Mouse (Mus musculus) limb, embryonic 11.5 days (tissue): ENCODE data around the gene Armh3. TPM values are rescaled to one million over a fixed set of nuclear protein-coding genes. Genes with fewer than 3 reads are reported as not detected.

Experiments used
- ATAC-seq: fragments of 200-750 bp; cut with Nextera tagmentation; 2 replicates; pipeline ENCODE4 v1.8.0; 2017; ENCODE audit warnings: low read depth; ENCODE audit not compliant: insufficient number of reproducible peaks, low FRiP score, low TSS enrichment
- DNase-seq: peaks from one replicate; pipeline ENCODE4 v3.0.0-alpha.2; 2015; ENCODE audit warnings: low spot score
- H3K27ac ChIP-seq: fragments of 300-500 bp; sonication (generic); replicated peaks from 2 replicates; pipeline ENCODE4 v1.5.1; 2014; ENCODE audit warnings: low read depth, mild to moderate bottlenecking, low read length
- H3K27me3 ChIP-seq: fragments of 300-500 bp; sonication (generic); 2 replicates; pipeline ENCODE4 v1.6.1; 2014; ENCODE audit warnings: mild to moderate bottlenecking, low read length, mixed read lengths; ENCODE audit not compliant: control insufficient read depth, insufficient read depth
- H3K36me3 ChIP-seq: fragments of 300-500 bp; sonication (generic); 2 replicates; pipeline ENCODE4 v1.6.1; 2014; ENCODE audit warnings: mild to moderate bottlenecking, low read length, moderate library complexity, mixed read lengths; ENCODE audit not compliant: control insufficient read depth, insufficient read depth
- H3K4me1 ChIP-seq: fragments of 300-500 bp; sonication (generic); 2 replicates; pipeline ENCODE4 v1.6.1; 2014; ENCODE audit warnings: low read length, mixed read lengths; ENCODE audit not compliant: control insufficient read depth, insufficient read depth
- H3K4me2 ChIP-seq: fragments of 300-500 bp; sonication (generic); 2 replicates; pipeline ENCODE4 v1.6.1; 2014; ENCODE audit warnings: low read depth, mild to moderate bottlenecking, moderate library complexity; ENCODE audit not compliant: severe bottlenecking
- H3K4me3 ChIP-seq: fragments of 300-500 bp; sonication (generic); 2 replicates; pipeline ENCODE4 v1.5.1; 2014; ENCODE audit warnings: low read depth, low read length
- H3K9ac ChIP-seq: fragments of 300-500 bp; sonication (generic); 2 replicates; pipeline ENCODE4 v1.6.1; 2014; ENCODE audit warnings: mild to moderate bottlenecking, low read length
- H3K9me3 ChIP-seq: fragments of 300-500 bp; sonication (generic); 2 replicates; pipeline ENCODE4 v1.6.1; 2016; ENCODE audit warnings: low read length; ENCODE audit not compliant: control insufficient read depth
- WGBS: fragments of 180-500 bp; shearing (Covaris S2); extraction: QIAGEN DNeasy Blood & Tissue Kit; methylation state at CpG from one replicate; pipeline ENCODE4 v1.1.7; 2014; 5-methylcytosine and 5-hydroxymethylcytosine counted together
- polyA plus RNA-seq: library from polyadenylated mRNA; unstranded; fragments of >200 nt; fragmentation: Nextera tagmentation; extraction: Ambion mirVana; gene quantifications from 2 replicates; pipeline ENCODE4 v1.2.1, GENCODE M21; 2014

The Armh3 gene
- polyA plus RNA-seq, 1 experiment from 2014 or later, result 15.0 TPM

DNA sequence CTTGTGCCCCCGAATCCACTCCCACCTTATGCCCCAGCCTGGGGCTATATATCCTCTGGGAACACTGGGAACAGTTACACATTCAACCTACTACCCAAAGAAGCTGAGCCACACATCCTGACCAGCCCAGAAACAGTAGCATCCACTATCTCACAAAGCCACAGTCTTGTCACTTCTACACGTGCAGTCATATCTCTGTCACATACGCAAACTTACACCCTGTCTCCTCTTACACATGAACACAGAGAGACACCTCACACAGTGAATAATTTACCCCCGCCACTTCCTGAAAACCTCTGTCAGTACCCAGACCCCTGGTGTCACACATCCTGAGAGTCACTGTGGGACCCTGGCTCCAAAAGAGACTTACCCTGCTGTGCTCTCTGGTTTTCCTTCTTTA is 195.6 kb downstream of the Armh3 start:
- H3K4me3 ChIP-seq, result no peak overlapping the region
- H3K4me1 ChIP-seq, result no peaks in the 10 kb centered on the region
- no peak overlapping the region for H3K9ac ChIP-seq
- no peak overlapping the region for H3K27ac ChIP-seq
- ATAC-seq, result no peak
- H3K36me3 ChIP-seq, result no peaks in the 10 kb centered on the region
- H3K27me3 ChIP-seq, result no peaks in the 10 kb centered on the region
- DNase-seq, result no peak
- 74% methylated on average over 4 of the region's 4 CpGs for WGBS
- no peaks in the 10 kb centered on the region for H3K9me3 ChIP-seq
- H3K4me2 ChIP-seq, result no peak overlapping the region

GRCm38 (mm10) chr19:45796879-45797278 is 201.4 kb downstream of the Armh3 start:
- Histone ChIP-seq H3K27ac (no peak overlapping the region), H3K9ac (no peak overlapping the region), H3K27me3 (no peaks in the 10 kb centered on the region), H3K4me1 (peaks cover 8% of the 10 kb centered on the region; the same call in 1 of the 2 replicates), H3K9me3 (no peaks in the 10 kb centered on the region), H3K4me2 (no peak overlapping the region), H3K4me3 (no peak overlapping the region), H3K36me3 (no peaks in the 10 kb centered on the region)
- DNase-seq (no peak), ATAC-seq (no peak)
- WGBS, result 74% methylated on average over 15 of the region's 15 CpGs

DNA sequence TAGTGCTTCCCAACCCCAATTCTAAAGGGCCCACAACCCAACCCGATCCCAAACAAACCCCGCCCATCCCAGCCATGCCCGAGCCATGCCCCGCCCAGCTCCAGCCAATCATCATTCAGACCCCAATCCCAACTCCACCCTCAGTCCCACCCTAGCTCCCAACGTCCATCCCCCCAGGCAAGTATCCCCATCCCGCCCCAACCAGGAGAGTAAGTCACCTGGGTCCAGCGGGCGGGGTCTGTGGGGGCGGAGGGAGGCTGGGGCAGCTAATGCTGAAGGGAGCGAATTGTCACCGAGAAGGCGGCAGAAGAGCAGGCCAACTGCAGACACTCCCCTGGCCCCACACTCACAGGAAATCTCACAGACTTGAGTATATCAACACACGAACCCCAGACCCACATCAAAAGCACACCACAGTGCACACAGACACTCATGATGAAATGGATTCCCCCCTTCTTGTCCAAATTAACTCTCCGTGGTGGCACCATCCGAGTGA is 202.2 kb downstream of the Armh3 start:
- peaks cover 8% of the 10 kb centered on the region; the same call in 1 of the 2 replicates for H3K4me1 ChIP-seq
- 0 out of 2 replicates have a peak overlapping the region, but pooled peaks have one; percentile 8 for H3K4me3 ChIP-seq
- H3K9ac ChIP-seq, result no peak overlapping the region
- no peaks in the 10 kb centered on the region for H3K36me3 ChIP-seq
- no peak for ATAC-seq
- no peaks in the 10 kb centered on the region for H3K27me3 ChIP-seq
- H3K4me2 ChIP-seq, result peak overlapping the region; percentile 43
- 9% methylated on average over 14 of the region's 15 CpGs for WGBS
- peak; percentile 73 for DNase-seq
- no peaks in the 10 kb centered on the region for H3K9me3 ChIP-seq
- no peak overlapping the region for H3K27ac ChIP-seq

DNA sequence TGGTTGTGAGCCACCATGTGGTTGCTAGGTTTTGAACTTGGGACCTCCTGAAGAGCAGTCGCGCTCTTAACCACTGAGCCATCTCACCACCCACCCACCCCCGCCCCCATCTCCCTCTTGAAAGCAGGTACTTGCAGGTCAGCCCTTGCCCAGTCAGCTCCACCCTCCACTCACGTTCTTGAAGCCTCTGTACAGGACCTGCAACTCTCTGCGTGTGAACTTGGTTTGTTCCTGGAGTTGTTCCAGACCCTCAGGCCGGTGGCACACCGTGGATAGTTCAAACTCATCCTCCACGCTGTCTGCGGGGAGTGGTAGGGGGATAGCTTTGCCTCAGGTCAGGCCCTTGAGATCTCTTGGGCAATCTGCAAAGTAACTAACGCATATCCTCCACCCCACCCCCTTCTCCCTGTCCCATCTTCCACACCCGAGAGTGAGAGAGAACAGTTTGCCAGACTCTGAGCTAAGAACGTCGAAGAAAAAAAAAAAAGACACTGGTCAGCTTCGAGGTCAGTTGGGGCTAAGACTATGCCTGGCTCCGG is 202.8 kb downstream of the Armh3 start:
- peak overlapping the region; percentile 43 for H3K4me2 ChIP-seq
- no peaks in the 10 kb centered on the region for H3K36me3 ChIP-seq
- DNase-seq (no peak), ATAC-seq (no peak)
- WGBS, result 27% methylated on average over 15 of the region's 15 CpGs
- no peaks in the 10 kb centered on the region for H3K9me3 ChIP-seq
- H3K9ac ChIP-seq, result no peak overlapping the region
- H3K27me3 ChIP-seq, result no peaks in the 10 kb centered on the region
- H3K4me1 ChIP-seq, result peaks cover 8% of the 10 kb centered on the region; the same call in 1 of the 2 replicates
- no peak overlapping the region for H3K27ac ChIP-seq
- H3K4me3 ChIP-seq, result no peak overlapping the region

GRCm38 (mm10) chr19:45794718-45795117 is 203.6 kb downstream of the Armh3 start:
- 66% methylated on average over 6 of the region's 6 CpGs for WGBS
- Histone ChIP-seq H3K9me3 (no peaks in the 10 kb centered on the region), H3K4me1 (peaks cover 8% of the 10 kb centered on the region; the same call in 1 of the 2 replicates), H3K36me3 (no peaks in the 10 kb centered on the region), H3K9ac (no peak overlapping the region), H3K4me3 (no peak overlapping the region), H3K4me2 (no peak overlapping the region), H3K27ac (no peak overlapping the region), H3K27me3 (no peaks in the 10 kb centered on the region)
- ATAC-seq (no peak), DNase-seq (no peak)

- ATAC-seq, result no peak
Observed at GRCm38 (mm10) chr19:45792404-45792803, 205.9 kb downstream of the Armh3 start.

DNA sequence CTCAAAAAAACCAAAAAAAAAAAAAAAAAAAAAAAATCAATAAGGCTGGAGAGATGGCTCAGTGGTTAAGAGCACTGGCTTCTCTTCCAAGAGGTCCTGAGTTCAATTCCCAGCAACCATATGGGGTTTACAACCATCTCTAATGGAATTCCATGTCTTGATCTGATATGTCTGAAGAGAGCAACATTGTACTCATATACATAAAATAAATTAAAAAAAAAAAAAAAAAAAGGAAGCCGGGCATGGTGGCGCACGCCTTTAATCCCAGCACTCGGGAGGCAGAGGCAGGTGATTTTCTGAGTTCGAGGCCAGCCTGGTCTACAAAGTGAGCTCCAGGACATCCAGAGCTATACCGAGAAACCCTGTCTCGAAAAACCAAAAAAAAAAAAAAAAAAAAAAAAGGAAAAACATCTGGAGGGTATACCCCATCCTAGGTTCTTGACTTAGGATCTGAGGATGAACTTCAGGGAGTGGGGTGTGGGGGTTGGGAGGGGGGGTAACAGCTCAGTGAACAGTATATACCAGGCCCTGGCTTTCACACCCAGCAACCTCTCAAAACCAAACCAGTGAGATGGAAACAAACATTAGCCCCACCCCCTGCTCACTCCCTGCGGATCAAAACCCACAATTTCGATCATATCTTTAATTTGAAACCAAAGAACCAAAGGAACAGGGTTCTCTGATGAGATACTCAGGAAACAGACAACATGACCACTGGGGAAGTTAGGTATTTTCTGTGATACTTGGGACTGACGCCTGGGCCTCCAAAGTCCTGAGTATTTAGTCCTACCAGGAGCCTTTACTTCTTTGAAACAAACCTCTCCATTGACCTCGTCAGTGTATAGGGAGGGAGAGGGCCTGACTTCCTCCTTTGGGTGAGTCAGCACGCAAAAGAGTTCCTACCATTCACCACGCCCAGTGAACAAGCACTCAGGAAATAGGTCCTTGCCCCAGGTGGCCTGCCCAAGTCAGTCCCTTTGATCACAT is 208.1 kb downstream of the Armh3 start:
- Histone ChIP-seq H3K4me1 (no peaks in the 10 kb centered on the region), H3K36me3 (no peaks in the 10 kb centered on the region), H3K27me3 (no peaks in the 10 kb centered on the region), H3K27ac (no peak overlapping the region), H3K4me3 (no peak overlapping the region), H3K4me2 (no peak overlapping the region), H3K9ac (no peak overlapping the region), H3K9me3 (no peaks in the 10 kb centered on the region)
- no peak for DNase-seq
- WGBS, result 74% methylated on average over 12 of the region's 13 CpGs
- no peak for ATAC-seq

More at GRCm38 (mm10) chr19:45792404-45792803, 205.9 kb downstream of the Armh3 start:
- Histone ChIP-seq H3K27me3 (no peaks in the 10 kb centered on the region), H3K36me3 (no peaks in the 10 kb centered on the region), H3K4me2 (no peak overlapping the region), H3K4me3 (no peak overlapping the region), H3K27ac (no peak overlapping the region), H3K4me1 (peaks cover 8% of the 10 kb centered on the region; the same call in 1 of the 2 replicates), H3K9me3 (no peaks in the 10 kb centered on the region), H3K9ac (no peak overlapping the region)
- no peak for DNase-seq
- WGBS, result 86% methylated on average over 6 of the region's 6 CpGs

- no peaks in the 10 kb centered on the region for H3K9me3 ChIP-seq
- H3K36me3 ChIP-seq, result no peaks in the 10 kb centered on the region
- ATAC-seq (no peak), DNase-seq (no peak)
- 62% methylated on average over 7 of the region's 7 CpGs for WGBS
- H3K4me2 ChIP-seq, result no peak overlapping the region
- no peak overlapping the region for H3K27ac ChIP-seq
- H3K4me3 ChIP-seq, result no peak overlapping the region
- H3K9ac ChIP-seq, result no peak overlapping the region
- no peaks in the 10 kb centered on the region for H3K4me1 ChIP-seq
- H3K27me3 ChIP-seq, result no peaks in the 10 kb centered on the region
Observed at GRCm38 (mm10) chr19:45789365-45789764, 208.9 kb downstream of the Armh3 start.
